Mouse (Mus musculus) forelimb bud, embryonic 11.5 days (tissue): ENCODE results near the gene Smco4.
A peak's percentile ranks its signal among the peaks of the same experiment; 100 is the strongest.
"Not testable (repeated sequence)": the region's sequence is repeated elsewhere in the genome, so short reads cannot be mapped to it uniquely, and the experiment has no call there.

Experiments used
- DNase-seq: peaks from one replicate; pipeline ENCODE4 v3.0.0-alpha.2; 2012; ENCODE audit warnings: low read depth, low spot score

Smco4 gene

DNA sequence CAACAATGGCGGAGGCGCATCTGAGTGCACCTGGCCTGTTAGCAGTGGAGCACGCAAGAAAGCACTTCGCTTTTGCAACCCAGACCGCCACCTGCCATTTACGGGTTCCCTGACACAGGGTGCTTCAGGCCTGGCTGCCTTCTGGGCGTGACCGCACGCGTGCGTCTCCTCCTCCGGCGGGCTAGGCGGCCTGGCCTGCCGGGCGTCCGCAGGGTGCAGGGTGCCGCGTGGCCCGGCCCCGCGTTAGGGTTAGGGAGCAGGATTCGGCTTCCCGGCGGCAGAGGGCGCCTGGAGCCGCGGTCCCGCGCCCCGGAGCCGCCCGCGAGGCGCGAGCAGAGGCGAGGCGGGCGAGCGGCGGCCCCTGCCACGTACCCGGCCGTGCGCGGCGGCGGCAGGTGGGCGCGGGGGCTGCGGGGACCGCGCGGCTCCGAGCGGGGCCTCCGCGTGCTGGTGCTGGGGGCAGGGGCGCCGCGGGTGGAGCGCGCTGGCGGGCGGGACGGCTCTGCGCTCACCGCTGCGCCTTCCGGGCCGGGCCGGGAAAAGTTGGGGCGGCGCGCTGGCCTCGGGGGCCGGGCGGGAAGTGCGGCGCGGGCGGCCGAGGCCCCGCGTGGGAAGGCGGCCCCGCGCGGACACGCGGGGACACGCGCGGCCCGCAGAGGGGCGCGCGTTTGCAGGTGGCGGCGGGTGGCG, at the start of gene Smco4:
Gene Smco4, plus strand, starts transcription at position 198 of the 690 bp plus-strand sequence.
- DNase-seq, result peak; percentile 61

GRCm38 (mm10) chr9:15447397-15447796, 45.8 kb upstream of the Smco4 start:
- DNase-seq, result no peak

DNA sequence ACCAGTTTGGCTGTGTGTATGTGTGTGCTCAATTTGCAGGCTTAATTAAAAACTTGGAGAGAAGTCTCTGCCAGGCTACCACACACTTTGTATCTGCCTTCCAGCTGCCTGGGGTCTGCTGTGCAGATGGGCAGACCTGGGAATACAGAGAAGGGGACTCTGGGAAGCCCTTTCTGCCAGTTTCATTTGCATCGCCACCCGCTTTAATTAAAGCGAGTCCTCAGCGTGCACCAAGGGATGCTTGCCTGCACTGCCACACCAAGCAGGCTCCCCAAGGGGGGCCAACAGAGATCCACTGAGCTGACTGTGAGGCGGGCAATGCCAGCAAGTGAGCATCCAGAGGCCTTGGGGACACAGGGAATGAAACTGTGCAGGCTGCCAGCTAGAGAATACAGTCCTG, 42.3 kb upstream of the Smco4 start:
- DNase-seq, result peak; percentile 2

DNA sequence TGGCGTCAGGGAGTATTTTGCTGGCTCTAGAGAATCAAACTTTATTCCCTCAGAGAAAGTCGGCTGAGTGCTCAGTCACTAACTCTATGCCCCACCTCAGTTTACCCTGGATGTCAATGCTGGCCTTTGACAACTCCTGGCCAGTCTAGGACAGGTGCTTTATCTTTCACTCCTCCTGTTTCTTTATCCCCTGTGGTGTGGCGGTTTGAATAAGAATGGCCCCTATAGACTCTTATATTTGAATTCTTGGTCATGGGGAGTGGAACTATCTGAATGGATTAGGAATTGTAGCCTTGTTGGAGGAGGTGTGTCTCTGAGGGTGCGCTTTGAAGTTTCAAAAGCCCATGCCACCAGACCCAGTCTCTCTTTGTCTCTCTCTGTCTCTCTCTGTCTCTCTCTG, 21.0 kb upstream of the Smco4 start:
- DNase-seq, result no peak

DNA sequence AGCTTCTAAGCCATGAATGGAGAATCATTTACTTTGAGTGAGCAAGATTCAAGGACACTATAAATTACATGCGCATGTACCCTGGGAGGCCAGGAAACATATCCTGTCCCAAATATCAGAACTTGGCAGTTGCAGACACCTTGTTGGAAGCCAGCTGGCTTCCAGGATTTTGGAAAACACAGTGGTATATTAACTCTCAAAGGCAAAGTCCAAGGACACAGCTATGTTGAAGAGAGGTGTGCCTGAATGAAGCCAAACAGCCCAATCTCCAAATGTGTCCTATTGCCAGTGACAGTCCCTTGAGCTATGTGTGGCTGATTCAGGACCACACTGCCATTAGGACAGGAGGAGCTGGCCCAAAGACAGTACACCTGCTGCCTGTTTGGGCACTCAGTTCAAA, 20.0 kb upstream of the Smco4 start:
- no peak for DNase-seq

DNA sequence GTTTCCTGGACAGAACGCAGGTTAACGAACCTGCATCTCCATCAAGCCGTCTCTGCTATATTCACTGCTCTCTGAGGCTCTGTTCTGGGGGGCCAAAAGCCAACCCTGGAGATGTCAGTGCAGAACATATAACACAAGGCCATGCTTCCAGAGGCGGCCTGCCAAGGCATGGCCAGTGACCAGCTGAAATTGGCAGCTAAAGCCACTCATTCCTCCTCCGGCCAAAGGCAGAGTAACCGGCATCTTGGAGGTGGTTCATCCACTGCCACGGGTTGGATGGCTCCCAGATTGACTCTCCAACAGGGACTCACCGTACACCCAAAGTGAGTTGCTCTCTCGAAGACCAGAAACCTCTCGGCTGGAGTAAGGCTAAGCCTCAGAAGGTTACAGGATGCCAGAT, 15.7 kb upstream of the Smco4 start:
- DNase-seq, result no peak

GRCm38 (mm10) chr9:15487682-15488424, 5.4 kb upstream of the Smco4 start:
- DNase-seq, result no peak

DNA sequence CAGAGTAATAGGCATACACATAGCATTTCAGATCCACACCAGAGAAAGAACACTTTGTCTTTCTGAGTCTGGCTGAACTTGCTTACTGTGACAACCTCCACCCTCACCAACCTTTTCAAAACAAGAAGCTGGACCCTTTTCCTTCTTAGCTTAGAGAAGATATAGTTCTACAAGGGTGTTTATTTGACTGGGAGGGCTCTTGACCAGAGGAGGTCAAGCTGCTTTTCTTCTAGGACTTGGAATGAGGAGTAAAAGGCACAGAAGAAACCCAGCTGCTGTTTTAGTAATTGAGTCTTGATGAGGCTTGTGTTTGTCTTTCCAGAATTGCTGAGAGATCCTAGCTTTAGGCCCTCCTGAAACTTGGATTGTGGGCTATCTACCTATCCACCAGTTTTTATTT, 3.9 kb upstream of the Smco4 start:
- DNase-seq, result no peak

- no peak for DNase-seq
Measured at GRCm38 (mm10) chr9:15490331-15491100, 2.7 kb upstream of the Smco4 start.

DNA sequence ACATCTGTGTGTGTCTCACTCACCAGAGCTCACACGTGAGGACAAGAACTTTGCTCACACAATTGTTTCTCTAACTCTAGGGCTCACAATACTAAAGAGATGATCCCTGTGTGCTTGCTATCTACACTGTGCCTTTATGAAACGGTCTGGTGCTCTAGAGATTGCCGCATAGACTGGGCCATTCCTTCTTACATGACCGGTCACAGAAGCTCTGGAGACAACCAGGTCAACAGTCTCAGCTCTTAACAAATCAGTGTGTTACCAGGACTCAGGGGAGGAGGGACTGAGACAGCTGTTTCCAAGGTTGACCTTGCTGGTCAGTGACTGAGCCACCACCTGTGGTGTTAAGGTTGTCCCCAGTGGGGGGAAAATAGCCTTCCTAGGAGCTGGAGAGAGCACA, 1.5 kb upstream of the Smco4 start:
- no peak for DNase-seq

DNA sequence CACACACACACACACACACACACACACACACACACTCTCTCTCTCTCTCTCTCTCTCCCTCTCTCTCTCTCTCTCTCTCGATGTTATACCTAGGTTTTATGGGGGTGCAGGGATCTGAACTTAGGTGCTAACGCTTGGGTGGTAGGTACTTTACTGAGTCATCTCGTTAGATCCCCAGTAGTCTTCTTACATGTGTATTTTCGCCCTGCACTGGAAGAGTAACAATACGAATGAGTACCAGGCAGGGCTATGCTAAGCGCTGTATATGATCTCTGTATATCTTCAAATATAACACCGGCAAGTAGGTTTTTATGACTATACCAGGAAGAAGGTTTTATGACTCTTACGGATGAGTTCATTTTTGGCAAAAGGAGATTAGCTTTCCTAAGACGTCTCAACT, 831 bp upstream of the Smco4 start:
- DNase-seq, result no peak

DNA sequence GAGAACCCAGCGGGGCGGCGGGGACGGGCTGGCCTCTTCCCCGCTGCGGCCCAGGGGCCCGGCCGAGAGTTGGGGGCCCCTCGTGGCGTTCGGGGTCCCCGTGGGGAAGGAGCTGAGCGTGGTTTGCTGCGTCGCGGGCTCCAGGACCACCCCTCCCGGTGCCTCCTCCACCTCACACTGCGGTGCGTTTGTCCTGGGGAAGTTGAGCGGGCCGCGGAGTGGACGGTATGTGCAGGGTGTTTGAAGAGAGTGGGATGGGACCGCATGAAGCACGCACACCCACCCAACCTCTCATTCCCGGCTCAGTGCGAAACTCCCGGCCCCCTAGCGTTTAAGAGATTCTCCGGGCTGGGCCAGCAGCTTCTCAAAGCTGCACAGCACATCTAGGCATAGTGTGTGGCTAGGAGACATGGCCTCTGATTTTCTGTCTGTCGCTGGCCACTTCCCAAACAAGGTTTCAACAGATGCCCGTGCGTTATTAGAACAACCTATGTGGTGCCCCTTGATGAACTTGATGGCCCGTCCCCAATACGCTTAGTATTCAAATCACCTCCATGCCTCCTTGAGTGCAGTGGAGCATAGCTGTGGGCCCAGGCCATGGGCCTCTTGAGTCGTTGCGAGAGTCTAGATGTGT, 810 bp downstream of the Smco4 start:
- DNase-seq, result peak; percentile 64

DNA sequence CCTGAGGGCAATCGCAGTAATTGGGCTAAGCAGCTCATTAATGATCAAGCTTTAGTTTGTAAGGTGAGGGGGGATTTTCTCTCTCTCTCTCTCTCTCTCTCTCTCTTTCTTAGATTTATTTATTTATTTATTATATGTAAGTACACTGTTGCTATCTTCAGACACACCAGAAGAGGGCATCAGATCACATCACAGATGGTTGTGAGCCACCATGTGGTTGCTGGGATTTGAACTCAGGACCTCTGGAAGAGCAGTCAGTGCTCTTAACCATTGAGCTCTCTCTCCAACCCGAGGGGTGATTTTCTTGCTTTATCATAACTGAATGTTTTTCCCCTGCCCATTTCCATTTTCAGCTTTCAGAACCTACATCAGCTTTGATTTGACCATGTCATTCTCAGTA, 2.0 kb downstream of the Smco4 start:
- DNase-seq, result not testable (repeated sequence)

GRCm38 (mm10) chr9:15495921-15496577, 2.8 kb downstream of the Smco4 start:
- DNase-seq, result no peak

- DNase-seq, result no peak
Measured at GRCm38 (mm10) chr9:15500025-15500424, 6.8 kb downstream of the Smco4 start.

DNA sequence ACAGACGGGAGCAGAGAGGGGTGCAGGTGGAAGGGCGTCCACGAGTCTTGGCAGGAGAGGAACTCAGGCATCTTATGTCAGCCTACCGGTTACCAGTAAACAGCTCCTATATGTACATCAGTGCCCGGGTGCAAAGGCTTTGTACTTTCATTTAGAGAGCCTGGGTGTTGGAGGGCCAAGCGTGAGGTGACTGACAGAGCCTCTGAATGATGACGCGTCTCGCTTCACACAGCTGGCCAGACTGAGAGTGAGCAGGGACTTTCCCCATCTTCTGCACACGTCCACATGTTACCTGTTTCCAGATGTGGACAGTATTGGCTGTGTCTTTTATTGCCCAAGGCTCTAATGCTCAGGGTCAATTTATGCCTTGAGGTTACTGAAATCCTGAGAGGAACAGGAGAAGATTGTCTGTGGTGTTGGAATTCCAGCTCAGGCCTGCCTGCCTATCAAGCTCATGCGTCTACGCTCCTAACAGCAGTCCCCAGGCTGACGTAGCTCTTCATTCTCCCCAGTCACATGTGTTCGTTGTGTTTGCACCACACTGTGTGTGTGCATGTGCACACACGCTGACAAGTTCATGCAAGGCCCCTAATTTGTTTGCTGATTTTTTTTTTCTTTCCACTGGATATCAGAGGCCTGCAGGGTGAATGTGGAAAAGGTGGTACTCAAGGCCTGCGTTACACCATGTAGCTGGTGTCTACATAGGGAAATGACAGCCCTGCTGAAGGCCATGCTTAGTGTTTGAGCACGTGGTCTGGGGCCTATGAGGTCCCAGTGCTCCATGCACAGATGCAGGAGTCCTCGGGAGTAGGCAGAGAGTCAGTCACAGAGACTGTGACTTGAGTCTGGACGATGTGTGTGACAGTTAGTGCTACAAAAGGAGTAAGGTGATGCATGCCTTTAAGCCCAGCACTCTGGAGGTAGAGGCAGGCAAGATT, 8.4 kb downstream of the Smco4 start:
- no peak for DNase-seq

DNA sequence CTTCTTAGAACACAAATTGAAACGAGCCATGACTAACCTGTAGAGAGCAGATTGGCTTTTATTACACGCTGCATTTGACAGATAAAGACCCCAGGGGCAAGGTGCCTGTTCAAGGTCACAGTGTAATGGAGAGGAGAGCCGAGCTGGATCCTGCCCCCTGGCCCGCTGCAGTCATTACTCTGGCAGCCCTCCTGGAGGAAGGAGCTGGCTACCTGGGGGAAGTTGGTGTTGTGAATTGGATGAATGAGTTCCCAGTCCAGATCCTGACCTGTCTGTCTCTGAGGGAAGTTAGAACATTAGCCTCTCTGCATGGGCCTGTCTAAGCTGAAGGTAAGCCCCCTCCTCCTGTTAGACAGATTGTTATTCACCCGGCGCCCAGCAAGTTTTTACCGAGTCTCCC, 9.2 kb downstream of the Smco4 start:
- no peak for DNase-seq

DNA sequence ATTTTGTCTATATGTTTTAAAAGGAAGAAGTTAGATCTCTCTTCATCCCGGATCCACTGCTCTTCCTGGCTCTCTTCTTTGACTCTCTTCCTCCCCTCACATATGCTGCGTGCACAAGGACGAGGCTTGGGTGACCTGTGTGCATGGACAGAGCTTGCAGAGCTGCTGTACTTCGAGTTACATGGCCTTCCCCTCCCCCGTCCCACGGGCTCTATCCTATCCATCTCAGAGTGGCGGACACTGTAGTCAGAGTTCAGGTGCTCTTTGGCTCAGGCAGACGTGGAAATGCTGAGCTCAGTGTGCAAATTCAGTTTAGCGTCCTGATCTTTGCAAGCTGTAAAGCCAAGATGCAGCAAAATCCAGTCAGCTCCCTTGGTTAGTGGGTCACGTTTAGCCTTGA, 10.1 kb downstream of the Smco4 start:
- no peak for DNase-seq

GRCm38 (mm10) chr9:15503827-15504226, 10.6 kb downstream of the Smco4 start:
- no peak for DNase-seq

DNA sequence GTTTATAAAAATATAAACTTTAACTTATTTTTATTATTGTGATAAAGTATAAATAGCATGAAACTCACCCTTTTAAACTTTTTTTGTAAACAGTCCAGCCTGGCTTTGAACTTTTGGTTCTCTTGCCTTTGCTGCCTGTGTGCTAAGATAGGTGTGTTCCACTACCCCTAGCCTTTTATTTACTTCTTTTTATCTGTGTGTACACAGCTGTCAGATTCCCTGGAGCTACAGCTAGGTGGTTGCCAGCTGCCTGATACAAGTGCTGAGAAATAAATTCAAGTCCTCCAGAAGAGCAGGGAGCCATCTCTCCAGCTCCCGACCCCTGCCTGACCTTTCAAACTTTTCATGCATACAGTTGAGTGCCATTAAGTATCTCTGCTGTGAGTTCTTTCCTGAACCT, 12.1 kb downstream of the Smco4 start:
- no peak for DNase-seq
